Mouse (Mus musculus) embryonic facial prominence, embryonic 13.5 days (tissue): ENCODE measurements around the gene Mical1. TPM values are rescaled to one million over a fixed set of nuclear protein-coding genes. Genes with fewer than 3 reads are reported as not detected.
A peak's percentile ranks its signal among the peaks of the same experiment; 100 is the strongest.

Experiments
- ATAC-seq: fragments of 200-750 bp; cut with Nextera tagmentation; 2 replicates; pipeline ENCODE4 v1.8.0; 2017; ENCODE audit warnings: low read depth; ENCODE audit not compliant: insufficient number of reproducible peaks, insufficient read depth, low FRiP score, low TSS enrichment
- H3K27ac ChIP-seq: fragments of 300-500 bp; sonication (generic); 2 replicates; pipeline ENCODE4 v1.5.1; 2015; ENCODE audit warnings: moderate library complexity, mild to moderate bottlenecking, inconsistent platforms
- H3K27me3 ChIP-seq: fragments of 300-500 bp; sonication (generic); 2 replicates; pipeline ENCODE4 v1.6.1; 2015; ENCODE audit warnings: mild to moderate bottlenecking, inconsistent platforms
- H3K36me3 ChIP-seq: fragments of 300-500 bp; sonication (generic); 2 replicates; pipeline ENCODE4 v1.6.1; 2015; ENCODE audit warnings: mild to moderate bottlenecking, inconsistent platforms
- H3K4me1 ChIP-seq: fragments of 300-500 bp; sonication (generic); 2 replicates; pipeline ENCODE4 v1.6.1; 2015; ENCODE audit warnings: inconsistent platforms
- H3K4me2 ChIP-seq: fragments of 300-500 bp; sonication (generic); 2 replicates; pipeline ENCODE4 v1.6.1; 2015; ENCODE audit warnings: moderate library complexity, mild to moderate bottlenecking, inconsistent platforms
- H3K4me3 ChIP-seq: fragments of 300-500 bp; sonication (generic); 2 replicates; pipeline ENCODE4 v1.5.1; 2015; ENCODE audit warnings: mild to moderate bottlenecking, inconsistent platforms
- H3K9ac ChIP-seq: fragments of 300-500 bp; sonication (generic); 2 replicates; pipeline ENCODE4 v1.6.1; 2015; ENCODE audit warnings: mild to moderate bottlenecking, inconsistent platforms
- H3K9me3 ChIP-seq: fragments of 300-500 bp; sonication (generic); 2 replicates; pipeline ENCODE4 v1.6.1; 2016; ENCODE audit warnings: inconsistent platforms
- WGBS: fragments of 180-500 bp; shearing (Covaris S2); methylation state at CpG from one replicate; pipeline ENCODE4 v1.1.7; 2015; ENCODE audit warnings: mixed read lengths; 5-methylcytosine and 5-hydroxymethylcytosine counted together
- polyA plus RNA-seq: library from polyadenylated mRNA; unstranded; fragments of >200 nt; fragmentation: Nextera tagmentation; extraction: Ambion mirVana; gene quantifications from 2 replicates; pipeline ENCODE4 v1.2.1, GENCODE M21; 2015

Gene Mical1
- polyA plus RNA-seq = 46.8 and 51.2 TPM in 2 replicates

GRCm38 (mm10) chr10:41476171-41477017, at the start of gene Mical1:
Mical1 (plus strand) TSS chr10:41476314.
- peak; percentile 74 for ATAC-seq
- Histone ChIP-seq H3K4me1 (peaks cover 21% of the 10 kb centered on the region), H3K4me2 (peak within 1 kb of the TSS; percentile 89), H3K27ac (peak within 1 kb of the TSS; percentile 91), H3K4me3 (peak within 1 kb of the TSS; percentile 70), H3K27me3 (no peaks in the 10 kb centered on the region), H3K9me3 (no peaks in the 10 kb centered on the region), H3K36me3 (peaks cover 33% of the 10 kb centered on the region), H3K9ac (peak within 1 kb of the TSS; percentile 79)
- WGBS = under 1% methylated on average over 35 of the region's 35 CpGs

- no peak for ATAC-seq
- Histone ChIP-seq H3K4me1 (no peaks in the 10 kb centered on the region), H3K27me3 (no peaks in the 10 kb centered on the region), H3K4me2 (no peak overlapping the region), H3K9me3 (no peaks in the 10 kb centered on the region), H3K9ac (no peak overlapping the region), H3K4me3 (no peak overlapping the region), H3K27ac (no peak overlapping the region), H3K36me3 (no peaks in the 10 kb centered on the region)
- 58% methylated on average over 6 of the region's 6 CpGs for WGBS
Observed at GRCm38 (mm10) chr10:41426368-41426767, 49.7 kb upstream of the Mical1 start.

- no peaks in the 10 kb centered on the region for H3K9me3 ChIP-seq
- peaks cover 7% of the 10 kb centered on the region for H3K27me3 ChIP-seq
- no peak for ATAC-seq
- H3K9ac ChIP-seq = no peak overlapping the region
- no peak overlapping the region for H3K27ac ChIP-seq
- no peaks in the 10 kb centered on the region for H3K36me3 ChIP-seq
- H3K4me3 ChIP-seq = no peak overlapping the region
- H3K4me2 ChIP-seq = no peak overlapping the region
- WGBS = 26% methylated on average over 4 of the region's 4 CpGs
- no peaks in the 10 kb centered on the region for H3K4me1 ChIP-seq
Observed at GRCm38 (mm10) chr10:41434624-41435023, 41.5 kb upstream of the Mical1 start.

- Histone ChIP-seq H3K27me3 (peaks cover 7% of the 10 kb centered on the region), H3K4me1 (no peaks in the 10 kb centered on the region), H3K9me3 (no peaks in the 10 kb centered on the region), H3K4me3 (no peak overlapping the region), H3K27ac (no peak overlapping the region), H3K36me3 (no peaks in the 10 kb centered on the region), H3K4me2 (no peak overlapping the region), H3K9ac (no peak overlapping the region)
- ATAC-seq = no peak
- 32% methylated on average over 3 of the region's 3 CpGs for WGBS
Observed at GRCm38 (mm10) chr10:41435141-41435540, 41.0 kb upstream of the Mical1 start.

- Histone ChIP-seq H3K9ac (no peak overlapping the region), H3K4me1 (peaks cover 16% of the 10 kb centered on the region), H3K36me3 (peaks cover 16% of the 10 kb centered on the region), H3K27me3 (no peaks in the 10 kb centered on the region), H3K4me2 (no peak overlapping the region), H3K9me3 (no peaks in the 10 kb centered on the region), H3K4me3 (no peak overlapping the region), H3K27ac (no peak overlapping the region)
- WGBS = 67% methylated on average over 1 of the region's 1 CpGs
- ATAC-seq = no peak
Observed at GRCm38 (mm10) chr10:41448216-41448615, 27.9 kb upstream of the Mical1 start.

- peak overlapping the region; percentile 72 for H3K9ac ChIP-seq
- whole genome bisulfite sequencing = 10% methylated on average over 14 of the region's 14 CpGs
- peaks cover 29% of the 10 kb centered on the region for H3K36me3 ChIP-seq
- H3K4me1 ChIP-seq = peaks cover 23% of the 10 kb centered on the region
- H3K4me2 ChIP-seq = peak overlapping the region; percentile 72
- peak; percentile 65 for ATAC-seq
- H3K27ac ChIP-seq = peak overlapping the region; percentile 85
- H3K27me3 ChIP-seq = no peaks in the 10 kb centered on the region
- H3K4me3 ChIP-seq = peak overlapping the region; percentile 96
- H3K9me3 ChIP-seq = no peaks in the 10 kb centered on the region
Observed at GRCm38 (mm10) chr10:41449684-41450083, 26.4 kb upstream of the Mical1 start.

- H3K27ac ChIP-seq = peak within 1 kb of the TSS; percentile 85
Observed at GRCm38 (mm10) chr10:41450137-41450670, 25.9 kb upstream of the Mical1 start, which contains the start of gene Zbtb24. Zbtb24 (plus strand) TSS chr10:41450383.

GRCm38 (mm10) chr10:41450780-41451522, 25.2 kb upstream of the Mical1 start:
- ATAC-seq = no peak
- peak overlapping the region; percentile 88 for H3K9ac ChIP-seq
- peaks cover 41% of the 10 kb centered on the region for H3K36me3 ChIP-seq
- 55% methylated on average over 18 of the region's 18 CpGs for WGBS
- no peak overlapping the region for H3K27ac ChIP-seq
- no peaks in the 10 kb centered on the region for H3K9me3 ChIP-seq
- peak overlapping the region; percentile 72 for H3K4me2 ChIP-seq
- peaks cover 23% of the 10 kb centered on the region for H3K4me1 ChIP-seq
- H3K4me3 ChIP-seq = peak overlapping the region; percentile 96
- H3K27me3 ChIP-seq = no peaks in the 10 kb centered on the region

More at GRCm38 (mm10) chr10:41450137-41450670, 25.9 kb upstream of the Mical1 start, which contains the start of gene Zbtb24:
- under 1% methylated on average over 49 of the region's 49 CpGs for WGBS
- Histone ChIP-seq H3K4me1 (peaks cover 23% of the 10 kb centered on the region), H3K4me3 (peak within 1 kb of the TSS; percentile 96), H3K27me3 (no peaks in the 10 kb centered on the region), H3K9me3 (no peaks in the 10 kb centered on the region), H3K4me2 (peak within 1 kb of the TSS; percentile 72), H3K9ac (peak within 1 kb of the TSS; percentile 88), H3K36me3 (peaks cover 34% of the 10 kb centered on the region)
- peak; percentile 93 for ATAC-seq

- H3K9me3 ChIP-seq = no peaks in the 10 kb centered on the region
- H3K36me3 ChIP-seq = peaks cover 48% of the 10 kb centered on the region
- H3K27me3 ChIP-seq = no peaks in the 10 kb centered on the region
- no peak overlapping the region for H3K9ac ChIP-seq
- ATAC-seq = no peak
- WGBS = 94% methylated on average over 9 of the region's 9 CpGs
- no peak overlapping the region for H3K27ac ChIP-seq
- no peak overlapping the region for H3K4me3 ChIP-seq
- peaks cover 23% of the 10 kb centered on the region for H3K4me1 ChIP-seq
- H3K4me2 ChIP-seq = no peak overlapping the region
Observed at GRCm38 (mm10) chr10:41451656-41452055, 24.5 kb upstream of the Mical1 start.

GRCm38 (mm10) chr10:41452791-41453190, 23.3 kb upstream of the Mical1 start:
- Histone ChIP-seq H3K36me3 (peaks cover 57% of the 10 kb centered on the region), H3K9me3 (no peaks in the 10 kb centered on the region), H3K27me3 (no peaks in the 10 kb centered on the region), H3K4me2 (no peak overlapping the region), H3K4me1 (peaks cover 23% of the 10 kb centered on the region), H3K27ac (no peak overlapping the region), H3K4me3 (no peak overlapping the region), H3K9ac (no peak overlapping the region)
- WGBS = 90% methylated on average over 3 of the region's 3 CpGs
- ATAC-seq = no peak

GRCm38 (mm10) chr10:41459990-41460389, 16.1 kb upstream of the Mical1 start:
- H3K4me1 ChIP-seq = no peaks in the 10 kb centered on the region
- 72% methylated on average over 4 of the region's 4 CpGs for WGBS
- H3K4me2 ChIP-seq = no peak overlapping the region
- no peak overlapping the region for H3K27ac ChIP-seq
- H3K36me3 ChIP-seq = peaks cover 76% of the 10 kb centered on the region
- no peak overlapping the region for H3K4me3 ChIP-seq
- H3K27me3 ChIP-seq = no peaks in the 10 kb centered on the region
- H3K9me3 ChIP-seq = no peaks in the 10 kb centered on the region
- no peak overlapping the region for H3K9ac ChIP-seq
- no peak for ATAC-seq
